Mouse (Mus musculus) megakaryocyte, embryonic 14.5 days (primary cell): Measurements from ENCODE around the gene Rnf145.

Experiments used
- FLI1 ChIP-seq: IDR thresholded peaks from 2 replicates; pipeline ENCODE4 v1.6.1; 2012; ENCODE audit warnings: low read length, inconsistent platforms, mixed read lengths
- GATA1 ChIP-seq: IDR thresholded peaks from 3 replicates; pipeline ENCODE4 v1.6.1; 2012; ENCODE audit warnings: mixed read lengths, low read length, inconsistent platforms, borderline replicate concordance

GRCm38 (mm10) chr11:44528560-44529199 is 9.9 kb downstream of the Rnf145 start:
- TF ChIP-seq GATA1 (no peak), FLI1 (no peak)
